Mouse (Mus musculus) retina, adult 2 months (tissue): ENCODE results near the gene Mylpf.
"Not testable (repeated sequence)": the region's sequence is repeated elsewhere in the genome, so short reads cannot be mapped to it uniquely, and the experiment has no call there.

Source experiments
- DNase-seq: peaks from one replicate; pipeline ENCODE4 v3.0.0-alpha.2; 2012; ENCODE audit warnings: low read depth, low spot score

The Mylpf gene

DNA sequence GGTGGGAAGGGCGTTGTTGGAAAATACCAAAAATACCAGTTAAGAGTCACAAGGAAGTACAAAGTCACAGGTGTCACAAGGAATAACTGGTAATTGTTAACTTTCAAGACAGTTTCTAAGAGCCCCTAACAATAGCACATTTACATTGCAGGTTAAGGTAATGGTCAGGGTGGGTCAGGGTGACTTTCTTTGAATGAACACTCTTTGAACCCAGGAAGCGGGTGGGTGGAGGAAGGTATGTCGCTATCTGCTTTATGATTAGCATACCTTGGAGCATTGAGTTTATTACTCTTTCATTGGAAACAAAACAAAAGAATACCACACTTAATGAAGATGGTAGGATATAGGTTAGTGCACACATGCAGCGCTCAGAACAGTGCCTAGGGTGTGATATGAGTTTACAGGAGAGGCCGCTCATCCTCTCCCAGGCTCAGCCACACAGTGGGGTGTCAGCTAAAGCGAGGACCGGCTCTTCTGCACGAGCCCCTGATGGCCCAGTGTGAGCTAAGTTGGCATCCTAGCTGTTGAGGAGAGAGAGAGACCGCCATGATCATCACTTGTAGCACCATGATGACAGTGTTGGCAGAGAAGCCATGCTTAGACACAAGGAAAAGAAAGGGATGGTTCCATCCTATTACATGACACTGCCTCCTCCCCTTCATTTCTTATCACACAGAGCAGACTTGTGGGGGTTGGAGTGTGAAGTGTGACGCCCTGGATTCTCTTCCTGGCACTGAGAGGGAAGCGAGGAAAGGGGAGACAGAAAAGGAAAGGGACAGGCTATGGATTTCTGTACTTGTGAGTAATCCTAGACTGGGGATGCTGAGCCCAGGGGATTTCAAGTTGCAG is 16.7 kb downstream of the Mylpf start:
- no peak for DNase-seq

DNA sequence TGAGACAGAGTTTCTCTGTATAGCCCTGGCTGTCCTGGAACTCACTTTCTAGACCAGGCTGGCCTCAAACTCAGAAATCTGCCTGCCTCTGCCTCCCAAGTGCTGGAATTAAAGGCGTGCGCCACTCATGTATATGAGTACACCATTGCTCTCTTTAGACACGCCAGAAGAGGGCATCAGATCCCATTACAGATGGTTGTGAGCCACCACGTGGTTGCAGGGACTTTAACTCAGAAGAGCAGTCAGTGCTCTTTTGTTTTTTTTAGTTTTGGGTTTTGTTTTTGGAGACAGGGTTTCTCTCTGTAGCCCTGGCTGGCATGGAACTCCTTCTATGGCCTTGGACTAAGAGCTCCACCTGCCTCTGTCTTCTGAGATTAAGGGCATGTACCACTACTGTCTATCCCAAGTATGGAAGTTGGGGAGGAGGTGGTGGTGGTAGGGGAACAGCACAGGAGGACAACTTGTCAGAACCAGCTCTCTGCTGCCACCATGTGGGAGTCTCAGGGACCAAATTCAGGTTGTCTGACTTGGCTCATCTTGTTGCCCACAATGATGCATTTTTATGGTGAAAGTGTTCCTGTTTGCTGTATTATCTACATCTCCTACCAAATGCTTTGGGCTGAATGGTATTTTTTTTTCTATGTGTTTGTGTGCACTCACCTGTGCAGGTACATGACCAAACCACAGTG is 20.1 kb downstream of the Mylpf start:
- no peak for DNase-seq

- no peak for DNase-seq
These were observed 22.7 kb downstream of the Mylpf start for GRCm38 (mm10) chr7:127231376-127231775.

- no peak for DNase-seq
These were observed 23.3 kb downstream of the Mylpf start for GRCm38 (mm10) chr7:127231826-127232621.

DNA sequence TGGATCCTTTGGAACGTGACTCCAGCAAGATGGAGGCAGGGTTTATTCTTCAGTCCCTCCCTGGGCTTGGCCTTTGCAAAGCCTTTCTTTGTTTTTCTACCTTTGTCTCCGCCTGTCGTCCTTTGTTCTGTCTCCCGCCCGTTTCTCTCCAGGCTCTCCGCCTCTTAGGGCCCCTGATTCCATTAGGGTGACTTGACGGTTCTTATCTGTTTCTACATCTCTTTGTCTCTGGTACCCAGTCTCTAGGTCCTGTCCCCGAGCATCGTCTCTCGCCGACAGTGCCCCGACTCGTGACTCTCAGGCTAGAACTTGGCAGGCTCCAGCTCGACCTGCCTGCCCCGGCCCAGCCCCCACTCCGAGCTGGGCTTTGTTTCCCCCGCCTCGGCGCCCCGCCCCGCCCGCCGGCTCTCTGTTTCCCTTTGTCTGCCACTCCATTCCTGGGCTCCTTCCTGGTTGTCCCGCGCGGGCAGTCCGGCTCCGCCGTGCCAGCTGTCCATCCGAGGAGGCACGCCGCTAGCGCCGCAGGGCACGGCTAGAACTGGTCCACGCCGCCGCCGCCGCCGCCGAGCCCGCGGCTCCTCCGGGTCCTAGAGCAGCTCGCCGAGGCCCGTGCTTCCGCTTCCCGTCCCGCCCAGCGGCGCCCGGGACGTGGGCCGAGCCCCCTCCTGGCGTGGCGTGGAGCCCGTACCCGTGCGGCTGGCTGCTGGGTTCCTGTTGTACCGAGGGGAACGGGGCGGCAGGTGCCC is 24.1 kb downstream of the Mylpf start, which contains the start of the genes Zfp553 and Sept1:
Zfp553 (plus strand) TSS at position 440 of the 746 bp plus-strand sequence.
Sept1 (minus strand) TSS at position 509 of the 746 bp plus-strand sequence.
- no peak for DNase-seq

DNA sequence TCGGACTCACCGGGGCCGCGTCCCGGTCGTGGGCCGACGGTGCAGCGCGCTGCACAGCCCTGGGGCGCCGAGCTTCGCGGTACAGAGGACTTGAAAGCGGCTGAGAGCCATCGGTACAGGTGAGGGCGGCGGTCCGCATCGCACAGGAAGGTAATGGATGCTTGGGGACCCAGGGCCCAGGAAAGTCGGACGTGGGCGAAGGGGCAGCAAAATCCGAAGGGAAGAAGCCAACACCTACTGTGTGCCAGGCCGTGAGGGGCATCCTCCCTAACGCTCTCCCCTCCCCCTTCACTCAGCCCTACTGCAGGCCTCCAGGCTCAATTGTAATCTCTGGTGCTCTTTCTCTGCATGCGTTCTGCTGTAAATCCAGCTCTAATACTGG is 24.7 kb downstream of the Mylpf start:
- no peak for DNase-seq

DNA sequence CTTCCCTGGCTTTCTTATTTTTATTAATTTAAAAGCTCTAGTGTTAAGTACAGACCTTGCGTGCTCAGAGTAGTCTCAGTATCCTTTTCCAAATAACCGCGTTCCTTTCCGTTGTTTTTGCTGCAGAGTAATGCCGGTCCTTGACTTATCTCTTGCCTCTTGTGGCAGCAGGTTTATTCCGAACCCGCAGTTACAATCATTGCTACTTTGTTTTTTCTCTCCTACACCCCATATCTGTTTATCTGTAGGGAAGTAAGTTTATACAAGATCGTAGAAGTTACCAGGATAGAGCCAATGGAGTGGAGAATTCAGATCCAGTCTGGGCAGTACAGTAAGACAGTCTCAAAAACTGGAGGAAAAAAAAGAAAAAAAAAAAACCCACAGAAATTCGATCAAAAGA is 25.1 kb downstream of the Mylpf start:
- no peak for DNase-seq

GRCm38 (mm10) chr7:127234777-127235176 is 26.1 kb downstream of the Mylpf start:
- DNase-seq: no peak

- no peak for DNase-seq
These were observed 34.7 kb downstream of the Mylpf start for GRCm38 (mm10) chr7:127243361-127243867.

GRCm38 (mm10) chr7:127243870-127244657 is 35.4 kb downstream of the Mylpf start, which contains the start of gene Zfp771:
Gene Zfp771, plus strand, starts transcription at chr7:127244274.
- peak; percentile 76 for DNase-seq

DNA sequence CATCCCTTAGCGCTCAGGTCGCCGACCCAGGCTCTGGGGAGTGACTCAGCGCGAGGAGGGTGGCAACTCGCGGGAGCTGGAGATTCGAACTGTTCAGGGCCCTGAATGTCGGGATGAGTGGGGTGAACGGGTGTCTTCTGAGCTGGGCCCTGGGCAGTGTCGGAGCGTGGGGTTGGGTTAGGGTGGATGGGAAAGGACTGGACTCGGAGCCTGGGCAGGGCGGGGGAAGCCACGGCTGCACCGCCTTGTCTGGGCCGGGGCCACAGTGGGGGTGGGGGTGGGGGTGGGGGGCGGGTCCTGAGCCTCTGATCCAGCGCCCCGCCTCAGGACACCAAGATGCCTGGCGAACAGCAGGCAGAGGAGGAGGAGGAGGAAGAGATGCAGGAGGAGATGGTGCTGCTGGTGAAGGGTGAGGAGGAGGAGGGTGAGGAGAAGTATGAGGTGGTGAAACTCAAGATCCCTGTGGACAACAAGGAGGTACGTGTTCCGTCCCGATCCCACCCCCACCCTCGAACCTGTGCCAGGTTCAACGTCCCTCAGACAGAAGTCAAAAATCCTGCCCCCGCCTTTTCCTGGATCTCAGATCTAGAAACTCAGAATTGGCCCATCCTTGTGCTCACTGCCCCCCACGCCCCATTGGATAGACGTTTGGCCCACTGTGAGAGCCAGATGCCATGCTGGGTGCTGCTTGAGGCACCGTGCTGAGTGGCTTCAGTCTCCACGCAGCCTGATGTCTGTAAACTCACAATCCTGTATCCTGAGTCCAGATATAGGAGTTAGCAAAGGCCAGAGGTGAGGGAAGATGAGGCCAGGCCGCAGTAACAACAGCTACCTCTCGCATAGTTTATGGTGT is 36.2 kb downstream of the Mylpf start:
- no peak for DNase-seq

- DNase-seq: not testable (repeated sequence)
These were observed 41.8 kb downstream of the Mylpf start for GRCm38 (mm10) chr7:127250511-127250910.

DNA sequence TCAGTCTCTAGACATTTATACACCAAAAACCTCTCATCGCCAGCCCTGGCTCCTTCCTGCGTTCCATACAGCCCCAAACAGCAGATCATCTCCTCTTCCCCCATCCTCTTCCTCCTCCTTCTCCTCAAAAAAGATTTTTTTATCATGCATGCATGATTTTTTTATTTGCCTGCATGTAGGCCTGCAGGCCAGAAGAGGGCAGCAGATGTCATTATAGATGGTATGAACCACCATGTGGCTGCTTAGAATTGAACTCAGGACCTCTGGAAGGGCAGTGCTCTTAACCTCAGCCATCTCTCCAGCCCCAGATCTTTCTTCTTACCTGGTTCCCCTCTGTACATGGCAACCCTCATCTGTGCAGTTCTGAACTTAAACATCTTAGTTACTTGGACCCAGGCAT is 43.7 kb downstream of the Mylpf start:
- no peak for DNase-seq

GRCm38 (mm10) chr7:127253341-127253740 is 44.7 kb downstream of the Mylpf start:
- DNase-seq: no peak

GRCm38 (mm10) chr7:127253821-127254769 is 45.4 kb downstream of the Mylpf start:
- peak; percentile 96 for DNase-seq

DNA sequence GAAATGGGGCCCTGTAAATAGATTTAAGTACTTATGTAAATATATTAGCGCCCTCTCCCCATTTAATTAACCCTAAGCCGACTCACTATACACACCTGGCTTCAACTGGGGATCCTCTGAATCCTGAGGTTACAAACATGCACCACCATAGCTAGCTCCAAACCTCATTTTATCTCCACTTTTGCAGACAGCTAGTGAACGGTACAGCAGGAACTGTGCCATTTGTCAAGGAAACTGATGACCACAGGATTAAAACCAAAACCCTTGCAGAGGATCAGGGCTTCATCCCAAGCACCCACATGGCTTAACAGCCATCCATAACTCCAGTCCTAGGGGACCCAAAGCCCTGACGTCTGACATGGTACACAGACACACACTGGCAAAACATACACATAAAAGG is 46.3 kb downstream of the Mylpf start:
- DNase-seq: no peak

GRCm38 (mm10) chr7:127255965-127256364 is 47.3 kb downstream of the Mylpf start:
- DNase-seq: no peak

DNA sequence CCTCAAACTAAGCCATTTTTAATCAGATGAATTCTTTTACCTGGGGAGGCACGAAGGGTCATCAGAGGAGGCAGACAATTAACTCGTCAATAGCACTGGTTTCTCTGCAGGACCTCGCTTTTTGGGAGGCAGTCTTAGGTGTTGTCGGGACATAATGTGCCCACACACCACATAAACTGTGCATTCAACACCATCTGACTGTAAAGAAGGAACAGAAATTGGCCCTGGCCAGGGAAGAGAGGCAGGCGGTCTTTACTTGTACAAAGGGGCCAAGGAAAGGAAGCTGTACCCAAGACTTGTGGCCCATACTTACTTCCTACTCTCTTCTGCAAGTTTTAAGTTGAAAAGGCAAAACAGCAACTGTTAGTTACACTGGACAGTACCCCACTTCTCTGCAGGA is 47.8 kb downstream of the Mylpf start:
- DNase-seq: no peak
